Mouse (Mus musculus) MEL (cell line): ENCODE results near the gene P3h3.

Source experiments
- CHD1 ChIP-seq: IDR thresholded peaks from 2 replicates; pipeline ENCODE4 v1.6.1; 2012; ENCODE audit warnings: low read depth, mild to moderate bottlenecking, inconsistent platforms, low read length, improper control_type of control experiment
- CHD2 ChIP-seq: IDR thresholded peaks from 2 replicates; pipeline ENCODE4 v1.6.1; 2011; ENCODE audit warnings: low read length, improper control_type of control experiment
- CTCF ChIP-seq, 3 experiments: IDR thresholded peaks in 2 of 3; conservative IDR thresholded peaks in 1 of 3; 2 replicates each; pipeline ENCODE4 v1.5.1; 2011 to 2012; ENCODE audit warnings: low read length in 3 of 3, low read depth in 2 of 3, mild to moderate bottlenecking in 2 of 3, improper control_type of control experiment in 1 of 3, inconsistent platforms in 1 of 3, mixed read lengths in 1 of 3, moderate library complexity in 1 of 3; ENCODE audit not compliant: control insufficient read depth in 1 of 3, insufficient read depth in 1 of 3, poor library complexity in 1 of 3, severe bottlenecking in 1 of 3
- EP300 ChIP-seq, 2 experiments: IDR thresholded peaks; 2 replicates each; pipeline ENCODE4 v1.6.1; 2011; ENCODE audit warnings: improper control_type of control experiment in 2 of 2, low read length in 2 of 2, low read depth in 1 of 2, mild to moderate bottlenecking in 1 of 2
- HCFC1 ChIP-seq: IDR thresholded peaks from 2 replicates; pipeline ENCODE4 v1.6.1; 2012; ENCODE audit warnings: low read depth, mild to moderate bottlenecking, inconsistent platforms, low read length, improper control_type of control experiment, moderate library complexity
- KAT2A ChIP-seq: conservative IDR thresholded peaks from 2 replicates; pipeline ENCODE4 v1.6.1; 2012; ENCODE audit warnings: low read depth, low read length, improper control_type of control experiment, inconsistent platforms
- MAFK ChIP-seq: IDR thresholded peaks from 2 replicates; pipeline ENCODE4 v1.6.1; 2011; ENCODE audit warnings: low read depth, mild to moderate bottlenecking, low read length, improper control_type of control experiment, borderline replicate concordance
- MAX ChIP-seq: IDR thresholded peaks from 2 replicates; pipeline ENCODE4 v1.6.1; 2011; ENCODE audit warnings: low read length, improper control_type of control experiment
- POLR2A ChIP-seq, 2 experiments: IDR thresholded peaks; 2 replicates each; pipeline ENCODE4 v1.6.1; 2011 to 2012; ENCODE audit warnings: low read length in 2 of 2, mild to moderate bottlenecking in 2 of 2, control low read depth in 1 of 2, improper control_type of control experiment in 1 of 2, low read depth in 1 of 2, moderate library complexity in 1 of 2; ENCODE audit not compliant: control insufficient read depth in 1 of 2, insufficient read depth in 1 of 2, poor library complexity in 1 of 2
- USF1 ChIP-seq: IDR thresholded peaks from 2 replicates; pipeline ENCODE4 v1.6.1; 2014; ENCODE audit warnings: low read depth, mild to moderate bottlenecking, inconsistent platforms, low read length, improper control_type of control experiment, moderate library complexity
- ZMIZ1 ChIP-seq: IDR thresholded peaks from 2 replicates; pipeline ENCODE4 v1.6.1; 2012; ENCODE audit warnings: low read depth, mild to moderate bottlenecking, inconsistent platforms, low read length, improper control_type of control experiment, moderate library complexity

DNA sequence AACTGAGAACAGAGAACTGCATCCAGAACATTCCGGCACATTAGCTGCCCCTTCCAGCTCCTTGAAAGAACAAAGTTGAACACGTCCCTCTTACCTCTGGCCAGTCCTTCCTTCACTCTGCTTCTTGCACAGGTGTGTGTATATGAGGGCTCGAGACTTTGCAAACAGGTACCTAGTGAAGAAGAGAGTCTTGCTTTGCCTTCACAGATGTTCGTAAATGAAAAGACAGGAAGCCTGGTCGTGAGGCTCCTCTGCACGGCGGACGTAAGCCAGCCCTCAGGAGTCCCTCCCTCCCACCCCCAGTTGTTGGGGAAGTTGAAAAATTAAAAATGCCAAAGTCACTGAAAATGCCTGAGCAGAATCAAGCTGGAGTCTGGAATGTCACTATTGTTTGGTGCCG, 30.4 kb upstream of the P3h3 start, which contains the start of gene Cd4:
- TF ChIP-seq POLR2A (IDR thresholded peaks at IDR 0.05; ENCODE audit: control insufficient read depth in 1 of 2, insufficient read depth in 1 of 2, low read depth in 1 of 2, low read length in 2 of 2, poor library complexity in 1 of 2): no peak
- TF ChIP-seq CTCF (IDR thresholded peaks at IDR 0.05 in 2 of 3, conservative IDR thresholded peaks at IDR 0.05 in 1 of 3; ENCODE audit: control insufficient read depth in 1 of 3, insufficient read depth in 1 of 3, low read depth in 2 of 3, low read length in 3 of 3, poor library complexity in 1 of 3, severe bottlenecking in 1 of 3): no peak
- no peak for TF ChIP-seq CHD2
- TF ChIP-seq USF1: no peak
- TF ChIP-seq CHD1: no peak
- no peak for TF ChIP-seq KAT2A
- no peak for TF ChIP-seq MAX
- TF ChIP-seq EP300 (IDR thresholded peaks at IDR 0.05; ENCODE audit: low read depth in 1 of 2, low read length in 2 of 2): no peak
- no peak for TF ChIP-seq ZMIZ1
- TF ChIP-seq HCFC1: no peak
- TF ChIP-seq MAFK: no peak
